Mouse (Mus musculus) bone marrow, adult 2 months (tissue): ENCODE measurements around the gene Oxa1l.

Source experiments
- CTCF ChIP-seq: fragments of 200-500 bp; IDR thresholded peaks from 2 replicates; pipeline ENCODE4 v1.5.1; 2011; ENCODE audit warnings: low read length, control low read depth; ENCODE audit not compliant: control insufficient read depth, insufficient read depth
- POLR2A ChIP-seq: fragments of 200-500 bp; IDR thresholded peaks from 2 replicates; pipeline ENCODE4 v1.6.1; 2011; ENCODE audit warnings: low read depth, mild to moderate bottlenecking, control low read depth, low read length, borderline replicate concordance; ENCODE audit not compliant: control insufficient read depth

- no peak for TF ChIP-seq POLR2A
- no peak for TF ChIP-seq CTCF
Measured at GRCm38 (mm10) chr14:54396685-54397084, 36.1 kb downstream of the Oxa1l start.
